Mouse (Mus musculus): ENCODE measurements around the gene Gm10721. TPM values are rescaled to one million over a fixed set of nuclear protein-coding genes. Genes with fewer than 3 reads are reported as not detected.

The Gm10721 gene
- total RNA-seq (2023) = 1 to 10 TPM; 1.1 to 1.7 TPM

GRCm38 (mm10) chr9:3012733-3013279, at the start of gene Gm10721:
Gene Gm10721 (plus strand): TSS chr9:3013140.

GRCm38 (mm10) chr9:3000445-3000972, 12.4 kb upstream of the Gm10721 start, which contains the start of gene Gm10722:
Gene Gm10722 (plus strand): TSS chr9:3000922.

GRCm38 (mm10) chr9:3002794-3003396, 10.0 kb upstream of the Gm10721 start, which contains the start of gene Gm11168:
Gene Gm11168 (plus strand): TSS chr9:3003346.

GRCm38 (mm10) chr9:3015354-3015753, 2.4 kb downstream of the Gm10721 start, which contains the start of gene Gm10720:
Gene Gm10720 (plus strand): TSS chr9:3015654.

GRCm38 (mm10) chr9:3017108-3017507, 4.2 kb downstream of the Gm10721 start, which contains the start of gene Gm10719:
Gene Gm10719 (plus strand): TSS chr9:3017408.

GRCm38 (mm10) chr9:3023312-3023984, 10.5 kb downstream of the Gm10721 start, which contains the start of gene Gm10718:
Gene Gm10718 (plus strand): TSS chr9:3023547.

GRCm38 (mm10) chr9:3024912-3025467, 12.1 kb downstream of the Gm10721 start, which contains the start of gene Gm10717:
Gene Gm10717 (plus strand): TSS chr9:3025417.

GRCm38 (mm10) chr9:3034299-3034698, 21.4 kb downstream of the Gm10721 start, which contains the start of gene Gm17535:
Gene Gm17535 (plus strand): TSS chr9:3034599.

GRCm38 (mm10) chr9:3036577-3036976, 23.6 kb downstream of the Gm10721 start, which contains the start of gene Gm10715:
Gene Gm10715 (plus strand): TSS chr9:3036877.

Other genes with a start within 250 kb of the Gm10721 start
- not detected for gene Gm10722, start 12.2 kb upstream of the Gm10721 start, total RNA-seq (2023)
- 1 to 10 TPM; 1.1 to 2.0 TPM for gene Gm11168, start 9.8 kb upstream of the Gm10721 start, total RNA-seq (2023)
- gene Gm10720, start 2.5 kb downstream of the Gm10721 start, total RNA-seq (2023) = 1 to 10 TPM in 1 of 2 experiments, not detected in 1; 1.0 TPM
- gene Gm10719, start 4.3 kb downstream of the Gm10721 start, total RNA-seq (2023) = 1 to 10 TPM; 1.2 to 1.8 TPM
- 1 to 10 TPM; 5.5 to 7.6 TPM for gene Gm10718, start 10.4 kb downstream of the Gm10721 start, total RNA-seq (2023)
- 1 to 10 TPM in 1 of 2 experiments, not detected in 1; 1.0 TPM for gene Gm10717, start 12.3 kb downstream of the Gm10721 start, total RNA-seq (2023)
- gene Gm17535, start 21.5 kb downstream of the Gm10721 start, total RNA-seq (2023) = not detected
- gene Gm10715, start 23.7 kb downstream of the Gm10721 start, total RNA-seq (2023) = not detected